Mouse (Mus musculus) gastrocnemius, postnatal 10 days (tissue): Measurements from ENCODE around the gene Nfib. TPM values are rescaled to one million over a fixed set of nuclear protein-coding genes. Genes with fewer than 3 reads are reported as not detected.

Experiments
- DNase-seq: peaks from one replicate; pipeline ENCODE4 v3.0.0; 2021; ENCODE audit warnings: mixed read lengths
- total RNA-seq, 2 experiments: library from RNA; stranded (reverse); gene quantifications; 2 replicates each; pipeline ENCODE4 v1.2.3; 2021

The Nfib gene
- total RNA-seq, 2 experiments from 2014 or later = 145 to 150 TPM

DNA sequence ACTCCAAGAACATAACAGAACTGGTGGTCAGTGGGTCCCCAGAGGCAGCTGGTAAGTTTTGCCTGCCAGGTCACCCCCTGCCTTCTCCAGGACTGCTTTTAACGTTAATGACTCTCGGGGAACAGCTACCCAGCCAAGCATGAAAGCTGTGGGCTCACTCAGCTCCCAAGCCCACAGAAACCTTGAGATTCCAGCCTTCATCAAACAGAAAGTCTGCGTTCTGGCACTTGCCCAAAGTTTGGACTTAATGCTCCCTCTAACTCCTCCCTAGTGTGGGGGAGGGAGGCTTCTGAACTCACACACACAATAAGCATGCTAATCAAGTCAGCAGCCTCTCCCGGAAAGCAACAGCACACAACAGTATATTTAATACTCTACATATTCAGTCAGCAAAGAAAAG, 360.8 kb downstream of the Nfib start:
- DNase-seq = peak; percentile 47

- DNase-seq = no peak
Measured at GRCm38 (mm10) chr4:82344224-82344623, 361.3 kb downstream of the Nfib start.

- no peak for DNase-seq
Measured at GRCm38 (mm10) chr4:82338930-82339329, 366.6 kb downstream of the Nfib start.

DNA sequence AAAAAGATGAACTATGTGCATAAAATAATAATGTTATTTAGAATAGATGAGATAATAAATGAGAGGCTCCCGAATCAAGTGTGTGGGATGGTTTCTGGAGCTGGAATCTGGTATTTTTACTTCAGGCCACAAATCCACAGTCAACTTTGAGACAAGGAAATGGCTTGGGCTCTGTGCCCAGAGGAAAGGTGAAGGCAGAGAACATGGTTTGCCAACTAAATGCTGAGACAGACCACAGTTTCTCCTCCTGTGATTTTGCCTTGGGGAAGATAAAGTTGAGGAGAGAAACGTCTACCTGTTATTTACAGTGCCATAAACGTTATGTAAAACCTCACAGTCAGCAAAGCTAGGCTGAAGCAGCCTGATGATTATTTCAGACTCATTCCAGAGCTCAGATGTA, 367.1 kb downstream of the Nfib start:
- DNase-seq = no peak

GRCm38 (mm10) chr4:82336951-82337381, 368.6 kb downstream of the Nfib start:
- DNase-seq = no peak

DNA sequence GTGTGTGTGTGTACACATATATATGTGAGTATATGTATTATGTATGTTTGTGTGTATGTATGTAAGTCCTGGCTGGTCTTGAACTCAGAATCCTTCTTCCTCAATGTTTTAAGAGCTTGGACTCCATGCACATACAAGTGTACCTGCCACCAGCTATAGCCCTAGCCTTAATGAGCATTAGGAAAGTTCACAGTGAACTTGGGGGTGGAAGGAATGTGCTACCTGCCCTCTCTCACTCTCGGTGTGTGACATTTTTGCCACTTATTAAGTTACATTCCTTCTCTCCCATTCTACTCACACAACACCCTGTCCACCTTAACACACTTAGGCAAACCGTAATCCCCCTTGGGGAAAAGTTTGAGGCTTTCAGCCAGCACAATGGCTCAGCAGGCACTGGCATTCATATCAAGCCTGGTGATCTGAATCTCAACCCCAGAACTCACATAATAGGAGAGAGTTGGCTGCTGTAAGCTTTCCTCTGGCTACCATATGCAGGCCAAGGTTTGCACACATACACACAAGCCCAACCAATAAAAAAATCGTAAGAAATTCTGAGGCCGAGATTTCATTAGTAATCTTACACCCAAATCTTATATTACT, 370.2 kb downstream of the Nfib start:
- no peak for DNase-seq

DNA sequence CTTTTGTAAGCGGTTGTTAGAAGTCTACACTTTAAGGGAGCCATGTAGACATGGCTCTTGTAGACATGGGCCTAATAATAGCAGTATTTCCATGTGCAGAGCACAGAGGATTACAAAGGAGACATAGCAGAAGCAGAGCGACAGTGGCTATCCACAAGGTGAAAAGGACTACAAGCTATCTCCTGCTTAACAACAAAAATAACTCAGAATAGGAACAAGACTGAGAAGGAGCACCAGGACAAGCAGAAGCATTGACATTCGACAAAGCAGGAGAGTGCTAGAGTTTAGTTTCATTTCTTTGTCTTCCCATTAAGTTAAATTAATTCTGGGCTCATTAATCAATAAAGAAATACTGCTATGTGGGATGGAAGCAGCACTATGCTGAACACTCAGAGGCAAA, 372.1 kb downstream of the Nfib start:
- DNase-seq = no peak

DNA sequence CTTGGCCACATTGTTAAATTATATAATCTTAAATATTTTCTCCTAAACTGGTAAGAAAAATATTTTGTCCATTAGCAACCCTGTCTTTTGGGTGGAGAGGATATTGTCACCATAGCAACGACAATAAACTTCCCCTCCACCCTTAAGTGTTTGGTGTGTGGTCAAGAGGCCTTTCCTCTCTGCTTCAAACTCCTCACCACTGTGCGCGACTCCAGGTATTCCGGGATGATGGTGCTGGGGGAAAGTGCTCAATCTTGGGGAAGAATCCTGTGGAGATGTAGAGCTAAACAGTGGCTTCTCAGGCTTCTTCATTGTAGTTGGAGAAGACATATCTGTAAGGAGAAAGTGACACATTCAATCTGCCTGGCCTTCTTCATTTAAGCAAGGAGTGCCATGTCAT, 375.5 kb downstream of the Nfib start:
- DNase-seq = no peak

DNA sequence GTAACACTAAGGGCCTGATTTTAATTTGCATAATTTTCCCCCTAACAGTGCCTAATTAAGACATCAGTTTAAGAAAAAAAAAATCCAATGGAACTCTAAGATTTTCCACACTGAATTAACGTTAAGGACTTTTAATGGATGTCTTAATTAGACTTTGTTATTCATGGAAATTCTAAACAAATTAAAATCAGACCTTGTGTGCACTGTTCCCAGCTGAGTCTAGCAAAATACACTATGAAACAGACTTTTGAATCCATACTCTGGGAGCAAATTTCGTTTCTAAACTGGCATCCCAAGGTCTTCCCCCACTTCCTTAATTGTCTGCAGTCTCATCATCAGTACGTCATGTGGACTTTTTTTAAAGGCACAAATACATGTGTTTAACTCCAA, 379.4 kb downstream of the Nfib start:
- DNase-seq = no peak

- no peak for DNase-seq
Measured at GRCm38 (mm10) chr4:82325409-82326139, 380.0 kb downstream of the Nfib start.

DNA sequence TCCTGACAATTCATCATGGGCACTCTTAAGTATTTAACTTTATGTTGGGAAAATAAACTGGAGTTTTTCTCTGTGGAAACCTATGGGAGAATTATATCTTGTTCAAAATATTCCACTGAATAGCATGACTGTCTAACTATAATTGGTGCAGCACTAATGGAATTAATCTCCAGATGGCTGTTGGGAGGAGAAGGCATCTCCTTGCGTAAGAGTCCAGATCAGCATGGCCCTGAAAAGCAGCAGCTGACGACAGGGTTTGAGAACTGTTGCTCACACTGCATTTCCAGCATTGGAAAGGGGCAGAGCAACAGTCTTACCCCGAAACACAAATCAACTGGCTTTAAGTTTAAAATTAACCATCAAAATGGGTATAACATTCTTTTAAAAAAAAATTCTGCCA, 380.6 kb downstream of the Nfib start:
- no peak for DNase-seq

DNA sequence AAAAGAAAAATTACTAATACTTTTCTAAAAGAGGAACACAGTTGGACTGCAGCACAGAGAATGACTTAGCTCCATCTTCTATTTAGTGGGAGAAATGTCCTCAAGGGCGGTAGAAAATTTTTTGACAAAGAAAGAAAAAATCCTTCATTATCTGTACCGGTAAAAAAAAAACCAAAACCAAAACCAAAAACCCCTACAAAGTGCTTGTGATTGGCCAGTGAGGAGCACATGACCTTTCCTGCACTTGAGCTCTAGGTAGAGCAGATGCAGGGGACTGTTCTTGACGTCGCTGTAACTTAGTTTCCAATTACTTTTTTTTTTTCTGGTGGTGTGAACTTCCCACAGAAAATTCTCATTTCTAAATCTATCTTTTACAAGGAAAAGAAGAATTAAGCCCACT, 384.5 kb downstream of the Nfib start:
- no peak for DNase-seq

- DNase-seq = no peak
Measured at GRCm38 (mm10) chr4:82319388-82319787, 386.2 kb downstream of the Nfib start.

GRCm38 (mm10) chr4:82316168-82316567, 389.4 kb downstream of the Nfib start:
- DNase-seq = no peak

GRCm38 (mm10) chr4:82315710-82316109, 389.8 kb downstream of the Nfib start:
- no peak for DNase-seq

DNA sequence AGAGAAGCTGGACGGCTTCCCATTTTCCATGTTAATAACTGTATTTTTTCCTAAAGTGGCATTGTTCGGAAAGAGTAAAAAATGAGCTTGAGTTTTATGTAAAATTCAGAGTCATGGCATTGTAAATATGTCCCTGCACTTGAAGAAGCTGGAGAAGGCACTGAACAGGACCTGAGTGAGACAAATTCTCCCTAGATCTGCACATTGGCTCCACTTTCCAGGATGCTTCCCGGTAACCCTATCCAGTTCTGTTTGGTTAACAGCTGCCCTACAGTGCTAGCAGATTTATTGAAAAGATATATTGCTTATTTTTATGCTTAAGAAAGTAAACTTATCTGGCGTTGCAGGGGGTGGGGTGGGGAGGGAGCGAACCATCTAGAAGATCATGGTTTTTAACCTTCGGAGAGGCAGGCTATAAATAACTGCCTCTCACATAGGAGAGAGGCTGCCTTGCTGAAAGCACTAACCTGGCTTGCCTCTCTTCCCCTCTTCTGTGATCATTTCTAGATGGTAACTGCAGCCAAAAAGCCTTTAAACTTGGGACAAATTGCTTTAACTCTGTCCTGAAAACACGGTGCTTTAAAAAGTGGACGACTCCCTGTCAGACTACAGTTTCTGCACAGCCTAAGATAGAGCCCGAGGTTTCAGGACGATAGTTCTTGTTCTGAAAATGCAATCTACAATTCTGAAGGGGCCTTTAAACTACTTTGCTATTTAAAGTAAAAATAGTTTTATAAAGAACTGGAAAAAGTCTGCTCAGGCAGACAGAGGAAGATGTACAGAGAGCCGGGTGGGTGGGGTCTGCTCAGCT, 394.4 kb downstream of the Nfib start:
- DNase-seq = no peak

DNA sequence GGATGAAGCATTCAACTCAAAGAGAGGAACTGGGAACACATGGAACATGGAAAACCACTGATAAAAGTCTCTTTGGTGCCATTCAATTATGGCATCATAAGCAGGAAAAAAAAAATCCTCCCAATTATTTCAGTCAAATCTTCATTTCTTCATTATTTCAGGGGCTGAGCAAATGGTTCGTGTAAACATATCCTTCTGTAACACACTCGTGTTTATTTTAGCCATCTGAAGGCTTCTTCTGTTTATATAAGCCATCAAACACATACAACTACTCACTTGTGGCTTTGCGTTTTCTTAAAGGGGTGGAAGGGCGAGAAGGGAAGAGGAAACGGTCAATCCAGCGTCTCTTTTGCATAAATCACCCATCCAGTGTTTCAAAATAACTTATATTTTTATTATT, 399.5 kb downstream of the Nfib start:
- no peak for DNase-seq

- DNase-seq = no peak
Measured at GRCm38 (mm10) chr4:82304148-82304871, 401.2 kb downstream of the Nfib start.

- DNase-seq = no peak
Measured at GRCm38 (mm10) chr4:82303362-82303900, 402.1 kb downstream of the Nfib start.

GRCm38 (mm10) chr4:82302901-82303300, 402.6 kb downstream of the Nfib start:
- no peak for DNase-seq

DNA sequence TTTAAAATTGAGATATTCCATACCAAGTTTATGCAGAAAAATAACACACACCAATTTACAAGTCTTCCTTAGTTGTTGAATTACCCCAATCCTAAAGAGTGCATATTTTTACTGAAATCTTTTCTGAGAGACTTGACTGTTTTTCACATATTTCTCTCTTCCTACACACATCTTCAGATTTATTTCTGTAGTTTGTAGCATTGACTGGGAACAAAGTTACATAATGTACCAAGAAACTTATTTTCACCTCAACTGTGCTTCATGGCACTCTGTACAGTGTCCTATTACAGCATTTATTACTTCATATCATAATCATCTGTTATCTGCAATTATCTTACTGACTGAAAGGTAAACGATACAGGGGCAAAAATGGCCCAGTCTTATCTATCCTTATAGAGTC, 406.9 kb downstream of the Nfib start:
- no peak for DNase-seq

GRCm38 (mm10) chr4:82297562-82297961, 408.0 kb downstream of the Nfib start:
- no peak for DNase-seq
